Mouse (Mus musculus) adrenal gland, postnatal 25 days (tissue): ENCODE measurements around the gene Sgcd. TPM values are rescaled to one million over a fixed set of nuclear protein-coding genes. Genes with fewer than 3 reads are reported as not detected.

Source experiments
- DNase-seq: peaks from one replicate; pipeline ENCODE4 v3.0.0; 2021; ENCODE audit warnings: mixed read lengths
- total RNA-seq: library from RNA; stranded (reverse); gene quantifications from 2 replicates; pipeline ENCODE4 v1.2.3, GENCODE M21; 2021

The Sgcd gene
- total RNA-seq, 1 experiment from 2014 or later = 6.6 TPM

GRCm38 (mm10) chr11:47268556-47268955, 720.2 kb downstream of the Sgcd start:
- no peak for DNase-seq

GRCm38 (mm10) chr11:47264267-47264984, 724.3 kb downstream of the Sgcd start:
- DNase-seq = no peak

GRCm38 (mm10) chr11:47250301-47250700, 738.5 kb downstream of the Sgcd start:
- no peak for DNase-seq

GRCm38 (mm10) chr11:47248345-47248893, 740.4 kb downstream of the Sgcd start:
- DNase-seq = no peak

GRCm38 (mm10) chr11:47247703-47248344, 740.9 kb downstream of the Sgcd start:
- no peak for DNase-seq

GRCm38 (mm10) chr11:47242401-47242800, 746.4 kb downstream of the Sgcd start:
- DNase-seq = no peak

- no peak for DNase-seq
These were observed 760.5 kb downstream of the Sgcd start for GRCm38 (mm10) chr11:47228222-47228621.

- no peak for DNase-seq
These were observed 764.6 kb downstream of the Sgcd start for GRCm38 (mm10) chr11:47224148-47224547.

GRCm38 (mm10) chr11:47211531-47211930, 777.2 kb downstream of the Sgcd start:
- no peak for DNase-seq

- DNase-seq = no peak
These were observed 782.3 kb downstream of the Sgcd start for GRCm38 (mm10) chr11:47206461-47206860.

GRCm38 (mm10) chr11:47199106-47199505, 789.7 kb downstream of the Sgcd start:
- no peak for DNase-seq

- no peak for DNase-seq
These were observed 800.2 kb downstream of the Sgcd start for GRCm38 (mm10) chr11:47188556-47188955.

- no peak for DNase-seq
These were observed 813.8 kb downstream of the Sgcd start for GRCm38 (mm10) chr11:47174977-47175376.

- DNase-seq = no peak
These were observed 817.7 kb downstream of the Sgcd start for GRCm38 (mm10) chr11:47170926-47171625.

- no peak for DNase-seq
These were observed 821.4 kb downstream of the Sgcd start for GRCm38 (mm10) chr11:47167376-47167775.

- DNase-seq = no peak
These were observed 830.7 kb downstream of the Sgcd start for GRCm38 (mm10) chr11:47158089-47158488.

GRCm38 (mm10) chr11:47156730-47157693, 831.8 kb downstream of the Sgcd start:
- no peak for DNase-seq

- no peak for DNase-seq
These were observed 833.8 kb downstream of the Sgcd start for GRCm38 (mm10) chr11:47154837-47155430.

- no peak for DNase-seq
These were observed 839.2 kb downstream of the Sgcd start for GRCm38 (mm10) chr11:47149607-47150006.

GRCm38 (mm10) chr11:47139867-47140266, 848.9 kb downstream of the Sgcd start:
- DNase-seq = no peak

- no peak for DNase-seq
These were observed 849.5 kb downstream of the Sgcd start for GRCm38 (mm10) chr11:47139271-47139670.
